Mouse (Mus musculus) leukemia stem cell, adult 10-12 weeks (primary cell): ENCODE measurements around the gene Mettl21e. TPM values are rescaled to one million over a fixed set of nuclear protein-coding genes. Genes with fewer than 3 reads are reported as not detected.

Experiments used
- polyA plus RNA-seq: library from polyadenylated mRNA; stranded (reverse); fragments of >175 nt; gene quantifications from 2 replicates; pipeline ENCODE4 v1.2.3, GENCODE M21; 2012; ENCODE audit warnings: low replicate concordance

The Mettl21e gene
- 0.06 TPM in 1 of 2 replicates, not detected in the other for polyA plus RNA-seq

GRCm38 (mm10) chr1:44218876-44219275 lies at the start of gene Mettl21e:
Mettl21e (minus strand) TSS chr1:44218961.

Other genes with a start within 250 kb of the Mettl21e start
- 0.07 TPM in 1 of 2 replicates, not detected in the other for gene Mettl21c, start 198.9 kb downstream of the Mettl21e start, polyA plus RNA-seq
- 0.03 and 0.18 TPM in 2 replicates for gene Gm8251, start 157.0 kb downstream of the Mettl21e start, polyA plus RNA-seq
- 6.8 and 7.7 TPM in 2 replicates for gene Tex30, start 116.5 kb downstream of the Mettl21e start, polyA plus RNA-seq
- gene Kdelc1, start 100.2 kb downstream of the Mettl21e start, polyA plus RNA-seq, result 1.5 and 8.2 TPM in 2 replicates
- 0.53 and 4.7 TPM in 2 replicates for gene Bivm, start 100.0 kb downstream of the Mettl21e start, polyA plus RNA-seq
- 4.0 TPM in 2 replicates for gene Ercc5, start 71.2 kb downstream of the Mettl21e start, polyA plus RNA-seq